Mouse (Mus musculus) cortical plate, adult 2 months (tissue): ENCODE data around the gene Syt3. TPM values are rescaled to one million over a fixed set of nuclear protein-coding genes. Genes with fewer than 3 reads are reported as not detected.

Source experiments
- H3K27ac ChIP-seq: fragments of 200-500 bp; 2 replicates; pipeline ENCODE4 v1.5.1; 2012; ENCODE audit warnings: low read length, control low read depth, inconsistent platforms; ENCODE audit not compliant: insufficient read depth
- H3K4me1 ChIP-seq: fragments of 200-500 bp; 2 replicates; pipeline ENCODE4 v1.6.1; 2011; ENCODE audit warnings: low read length; ENCODE audit not compliant: control insufficient read depth, insufficient read depth
- H3K4me3 ChIP-seq: fragments of 200-500 bp; 2 replicates; pipeline ENCODE4 v1.5.1; 2011; ENCODE audit warnings: mild to moderate bottlenecking, low read length, control low read depth; ENCODE audit not compliant: insufficient read depth
- CTCF ChIP-seq: fragments of 200-500 bp; IDR thresholded peaks from 2 replicates; pipeline ENCODE4 v1.5.1; 2011; ENCODE audit warnings: mild to moderate bottlenecking, control low read depth, low read length; ENCODE audit not compliant: insufficient read depth; ENCODE audit errors: extremely low read depth
- POLR2A ChIP-seq: fragments of 200-500 bp; IDR thresholded peaks from 2 replicates; pipeline ENCODE4 v1.6.1; 2011; ENCODE audit warnings: mild to moderate bottlenecking, low read length, control low read depth; ENCODE audit not compliant: insufficient read depth; ENCODE audit errors: extremely low read depth
- polyA plus RNA-seq: library from polyadenylated mRNA; depleted of rRNA; stranded (reverse); fragments of >200 nt; gene quantifications from 2 replicates; pipeline ENCODE4 v1.2.3, GENCODE M21; 2012

Syt3 gene
- polyA plus RNA-seq, 1 experiment, result 70.2 TPM

DNA sequence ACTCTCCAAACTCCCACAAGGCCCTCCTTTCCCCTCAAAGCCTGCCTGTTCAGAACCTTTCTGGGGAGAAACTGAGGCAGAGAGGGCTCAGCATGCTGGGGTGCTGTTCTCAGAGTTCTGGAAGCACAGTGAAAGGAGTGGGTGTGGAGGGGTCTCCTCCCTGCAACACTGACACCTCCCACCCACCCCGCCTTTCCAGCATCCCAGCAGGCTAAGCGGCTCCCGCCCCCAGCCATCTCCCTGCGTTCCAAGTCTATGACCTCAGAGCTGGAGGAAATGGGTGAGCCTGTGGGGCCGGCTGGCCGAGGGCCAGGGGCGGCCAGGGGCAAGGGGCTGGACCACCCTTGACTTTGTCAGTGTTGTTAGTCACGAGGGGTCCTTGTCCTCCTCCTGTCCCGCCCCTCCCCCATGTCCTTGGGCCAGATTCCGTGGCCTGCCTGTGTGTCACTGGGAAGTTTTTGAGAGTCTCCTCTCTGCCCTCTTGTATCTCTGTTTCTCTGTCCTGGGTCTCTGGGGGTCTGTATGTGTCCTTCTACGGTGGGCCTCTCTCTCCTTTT, 40.4 kb upstream of the Syt3 start:
- no peak for TF ChIP-seq POLR2A
- no peak for TF ChIP-seq CTCF
- Histone ChIP-seq H3K4me1 (peaks cover 11% of the 10 kb centered on the region), H3K27ac (no peak overlapping the region), H3K4me3 (no peak overlapping the region)

DNA sequence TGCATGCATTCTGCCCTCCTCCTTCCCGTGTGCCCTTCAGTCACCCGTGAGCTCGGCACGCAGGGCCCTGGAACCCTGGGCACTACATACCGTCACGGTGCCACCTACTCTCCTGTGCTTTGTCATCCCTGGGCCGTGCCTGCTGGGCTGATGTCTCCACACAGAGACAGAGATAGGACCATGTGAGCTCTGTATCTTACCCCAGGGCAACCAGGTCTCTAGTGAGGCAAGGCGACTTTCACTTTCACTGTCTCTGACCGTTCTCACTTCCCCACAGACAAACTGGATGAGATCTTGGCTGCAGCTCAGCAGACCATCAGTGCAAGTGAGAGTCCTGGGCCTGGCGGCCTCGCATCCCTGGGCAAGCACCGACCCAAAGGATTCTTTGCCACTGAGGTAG, 39.3 kb upstream of the Syt3 start:
- no peak overlapping the region for H3K4me3 ChIP-seq
- H3K4me1 ChIP-seq, result peaks cover 6% of the 10 kb centered on the region
- TF ChIP-seq CTCF (no peak), POLR2A (no peak)
- no peak overlapping the region; the same call in 1 of the 2 replicates for H3K27ac ChIP-seq

DNA sequence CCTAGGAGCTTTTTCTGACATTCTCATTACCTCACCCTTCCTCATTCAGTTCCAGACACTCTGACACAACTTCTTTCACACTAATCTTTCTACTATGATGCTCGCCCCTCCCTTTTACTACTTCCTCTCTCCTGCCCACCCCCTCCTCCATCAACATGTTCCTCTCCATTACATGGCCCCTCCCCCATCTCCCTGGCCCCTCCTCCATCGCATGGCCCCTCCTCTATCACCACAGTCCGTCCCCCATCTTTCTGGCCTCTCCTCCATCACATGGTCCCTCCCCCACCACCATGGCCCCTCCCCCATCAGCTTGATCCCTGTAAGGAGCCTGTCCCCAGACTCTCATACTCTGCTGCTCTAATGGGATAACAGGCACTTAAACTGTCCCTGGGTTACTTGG, 34.9 kb upstream of the Syt3 start:
- no peaks in the 10 kb centered on the region for H3K4me1 ChIP-seq
- no peak overlapping the region for H3K27ac ChIP-seq
- no peak overlapping the region for H3K4me3 ChIP-seq
- TF ChIP-seq POLR2A (no peak), CTCF (no peak)

DNA sequence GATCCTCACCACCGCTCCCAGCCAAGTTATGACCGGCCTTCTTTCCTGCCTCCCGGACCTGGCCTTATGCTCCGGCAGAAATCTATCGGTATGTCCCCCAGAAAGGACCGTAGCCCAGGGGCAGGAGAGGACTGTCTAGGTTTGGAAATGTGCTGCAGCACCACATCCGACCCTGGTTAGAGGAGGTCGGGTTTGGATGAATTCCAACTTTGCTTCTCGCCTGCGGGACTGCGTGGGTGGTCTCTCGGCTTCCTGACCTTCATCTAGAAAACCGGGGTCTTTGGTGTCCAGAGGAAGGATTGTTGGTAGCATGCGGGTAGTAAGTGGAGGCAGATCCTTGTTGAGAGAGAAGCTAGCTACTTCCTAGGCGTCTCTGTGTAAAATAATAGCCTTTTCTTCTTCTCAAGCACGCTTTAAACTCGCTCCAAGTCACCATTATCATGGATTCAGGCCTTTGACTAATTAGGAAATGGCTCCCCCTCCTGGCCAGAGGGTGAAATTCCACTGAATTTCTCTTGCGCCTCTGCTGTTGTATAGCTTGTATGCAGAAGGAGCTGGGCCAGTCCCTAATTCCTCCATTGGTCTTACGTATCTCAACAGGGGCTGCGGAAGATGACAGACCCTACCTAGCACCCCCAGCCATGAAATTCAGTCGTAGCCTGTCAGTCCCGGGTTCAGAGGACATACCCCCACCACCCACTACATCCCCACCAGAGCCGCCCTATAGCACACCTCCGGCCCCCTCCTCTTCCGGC, 32.8 kb upstream of the Syt3 start:
- no peaks in the 10 kb centered on the region for H3K4me1 ChIP-seq
- no peak overlapping the region for H3K4me3 ChIP-seq
- H3K27ac ChIP-seq, result no peak overlapping the region
- TF ChIP-seq POLR2A (no peak), CTCF (peak; percentile 84)

DNA sequence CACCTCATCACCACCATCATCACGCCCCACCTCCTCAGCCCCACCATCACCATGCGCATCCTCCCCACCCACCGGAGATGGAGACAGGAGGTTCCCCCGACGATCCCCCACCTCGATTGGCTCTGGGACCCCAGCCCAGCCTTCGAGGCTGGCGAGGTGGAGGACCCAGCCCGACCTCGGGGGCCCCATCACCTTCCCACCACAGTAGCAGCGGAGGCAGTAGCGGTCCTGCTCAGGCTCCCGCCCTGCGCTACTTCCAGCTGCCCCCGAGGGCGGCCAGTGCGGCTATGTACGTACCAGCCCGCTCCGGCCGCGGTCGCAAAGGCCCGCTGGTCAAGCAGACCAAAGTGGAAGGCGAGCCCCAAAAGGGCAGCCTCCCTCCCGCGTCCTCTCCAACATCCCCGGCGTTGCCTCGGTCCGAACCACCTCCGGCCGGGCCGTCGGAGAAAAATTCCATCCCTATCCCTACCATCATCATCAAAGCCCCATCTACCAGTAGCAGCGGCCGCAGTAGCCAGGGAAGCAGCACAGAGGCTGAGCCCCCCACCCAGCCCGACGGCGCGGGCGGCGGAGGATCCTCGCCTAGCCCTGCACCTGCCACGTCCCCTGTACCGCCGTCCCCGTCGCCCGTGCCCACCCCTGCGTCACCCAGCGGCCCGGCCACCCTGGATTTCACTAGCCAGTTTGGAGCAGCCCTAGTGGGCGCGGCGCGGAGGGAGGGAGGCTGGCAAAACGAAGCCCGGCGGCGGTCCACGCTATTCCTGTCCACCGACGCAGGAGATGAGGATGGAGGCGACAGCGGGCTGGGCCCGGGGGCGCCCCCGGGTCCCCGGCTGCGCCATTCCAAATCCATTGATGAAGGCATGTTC, 31.8 kb upstream of the Syt3 start:
- Histone ChIP-seq H3K4me3 (no peak overlapping the region), H3K4me1 (no peaks in the 10 kb centered on the region), H3K27ac (no peak overlapping the region; the same call in 1 of the 2 replicates)
- no peak for TF ChIP-seq CTCF
- TF ChIP-seq POLR2A, result no peak

DNA sequence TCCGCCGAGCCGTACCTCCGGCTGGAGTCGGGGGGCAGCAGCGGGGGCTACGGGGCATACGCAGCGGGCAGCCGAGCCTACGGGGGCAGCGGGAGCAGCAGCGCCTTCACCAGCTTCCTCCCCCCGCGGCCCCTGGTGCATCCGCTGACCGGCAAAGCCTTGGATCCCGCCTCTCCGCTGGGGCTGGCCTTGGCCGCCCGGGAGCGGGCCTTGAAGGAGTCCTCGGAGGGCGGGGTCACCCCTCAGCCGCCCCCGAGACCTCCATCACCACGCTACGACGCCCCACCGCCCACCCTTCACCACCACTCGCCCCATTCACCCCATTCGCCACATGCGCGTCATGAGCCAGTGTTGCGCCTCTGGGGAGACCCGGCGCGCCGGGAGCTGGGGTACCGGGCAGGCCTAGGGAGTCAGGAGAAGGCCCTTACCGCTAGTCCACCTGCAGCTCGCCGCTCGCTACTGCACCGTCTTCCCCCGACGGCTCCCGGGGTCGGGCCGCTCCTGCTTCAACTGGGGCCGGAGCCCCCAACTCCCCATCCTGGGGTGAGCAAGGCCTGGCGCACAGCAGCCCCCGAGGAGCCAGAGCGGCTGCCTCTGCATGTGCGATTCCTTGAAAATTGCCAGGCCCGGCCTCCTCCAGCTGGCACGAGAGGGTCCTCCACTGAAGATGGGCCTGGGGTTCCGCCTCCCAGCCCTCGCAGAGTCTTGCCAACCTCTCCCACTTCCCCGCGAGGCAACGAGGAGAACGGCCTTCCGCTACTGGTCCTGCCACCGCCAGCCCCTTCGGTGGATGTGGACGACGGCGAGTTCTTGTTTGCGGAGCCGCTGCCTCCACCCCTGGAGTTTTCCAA, 30.9 kb upstream of the Syt3 start:
- TF ChIP-seq POLR2A, result no peak
- TF ChIP-seq CTCF, result no peak
- H3K27ac ChIP-seq, result no peak overlapping the region
- H3K4me1 ChIP-seq, result no peaks in the 10 kb centered on the region
- no peak overlapping the region for H3K4me3 ChIP-seq

DNA sequence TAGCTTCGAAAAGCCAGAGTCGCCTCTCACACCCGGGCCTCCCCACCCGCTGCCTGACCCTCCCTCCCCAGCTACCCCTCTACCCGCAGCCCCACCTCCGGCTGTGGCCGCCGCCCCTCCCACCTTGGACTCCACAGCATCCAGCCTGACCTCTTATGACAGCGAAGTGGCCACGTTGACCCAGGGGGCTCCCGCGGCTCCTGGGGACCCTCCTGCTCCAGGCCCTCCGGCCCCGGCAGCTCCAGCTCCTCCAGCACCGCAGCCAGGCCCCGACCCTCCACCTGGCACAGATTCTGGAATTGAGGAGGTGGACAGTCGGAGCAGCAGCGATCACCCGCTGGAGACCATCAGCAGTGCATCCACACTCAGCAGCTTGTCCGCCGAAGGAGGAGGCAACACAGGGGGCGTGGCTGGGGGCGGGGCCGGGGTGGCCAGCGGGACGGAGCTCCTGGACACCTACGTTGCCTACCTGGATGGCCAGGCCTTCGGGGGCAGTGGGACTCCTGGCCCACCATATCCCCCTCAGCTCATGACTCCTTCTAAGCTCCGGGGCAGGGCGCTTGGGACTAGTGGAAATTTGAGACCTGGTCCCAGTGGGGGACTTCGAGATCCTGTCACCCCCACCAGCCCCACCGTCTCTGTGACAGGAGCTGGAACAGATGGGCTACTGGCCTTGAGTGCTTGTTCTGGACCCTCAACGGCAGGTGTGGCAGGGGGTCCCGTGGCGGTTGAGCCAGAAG, 30.1 kb upstream of the Syt3 start:
- Histone ChIP-seq H3K4me3 (no peak overlapping the region), H3K27ac (no peak overlapping the region), H3K4me1 (no peaks in the 10 kb centered on the region)
- no peak for TF ChIP-seq POLR2A
- TF ChIP-seq CTCF, result no peak

DNA sequence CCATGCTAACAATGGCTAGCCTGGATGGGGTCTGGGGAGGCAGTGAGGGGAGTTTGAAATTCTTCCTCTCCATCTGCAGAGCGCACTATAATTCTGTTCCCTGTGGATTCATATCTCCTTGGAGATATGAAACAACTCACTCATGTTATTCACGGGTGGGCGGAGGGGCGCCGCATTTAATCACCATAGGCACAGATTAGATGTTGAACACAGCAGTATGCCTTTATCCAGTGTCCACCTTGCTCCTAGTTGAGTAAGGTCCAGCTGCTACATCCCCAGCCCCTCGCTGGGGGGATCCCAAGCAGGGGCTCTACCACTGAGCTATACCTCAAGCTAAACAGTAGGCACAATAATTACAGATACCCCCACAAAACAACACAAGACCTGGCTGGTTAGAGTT, 28.5 kb upstream of the Syt3 start:
- Histone ChIP-seq H3K4me1 (peaks cover 2% of the 10 kb centered on the region; the same call in 1 of the 2 replicates), H3K4me3 (no peak overlapping the region), H3K27ac (no peak overlapping the region)
- TF ChIP-seq CTCF, result no peak
- no peak for TF ChIP-seq POLR2A

DNA sequence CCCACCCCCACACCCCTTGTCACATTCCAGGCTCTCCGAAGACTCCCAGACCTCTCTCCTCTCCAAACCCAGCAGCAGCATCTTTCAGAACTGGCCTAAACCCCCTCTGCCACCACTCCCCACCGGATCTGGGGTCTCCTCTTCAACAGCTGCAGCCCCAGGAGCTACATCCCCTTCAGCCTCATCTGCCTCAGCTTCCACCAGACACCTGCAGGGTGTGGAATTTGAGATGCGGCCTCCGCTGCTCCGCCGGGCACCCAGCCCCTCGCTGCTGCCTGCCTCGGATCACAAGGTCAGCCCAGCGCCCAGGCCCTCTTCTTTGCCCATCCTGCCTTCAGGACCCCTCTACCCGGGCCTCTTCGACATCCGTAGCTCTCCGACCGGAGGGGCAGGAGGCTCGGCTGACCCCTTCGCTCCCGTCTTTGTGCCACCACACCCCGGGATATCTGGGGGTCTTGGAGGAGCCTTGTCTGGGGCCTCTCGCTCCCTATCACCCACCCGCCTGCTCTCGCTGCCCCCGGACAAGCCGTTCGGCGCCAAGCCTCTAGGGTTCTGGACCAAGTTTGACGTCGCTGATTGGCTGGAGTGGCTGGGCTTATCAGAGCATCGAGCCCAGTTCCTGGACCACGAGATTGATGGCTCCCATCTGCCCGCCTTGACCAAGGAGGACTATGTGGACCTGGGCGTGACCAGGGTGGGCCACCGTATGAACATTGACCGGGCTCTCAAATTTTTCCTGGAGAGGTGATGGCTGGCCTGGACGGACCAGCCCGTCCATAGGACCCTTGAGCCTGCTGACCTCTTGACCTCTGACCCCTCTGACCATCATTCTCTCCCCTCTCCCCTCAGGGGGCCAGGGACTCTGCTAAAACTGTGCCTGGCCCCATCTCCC, 27.1 kb upstream of the Syt3 start:
- no peak overlapping the region for H3K4me3 ChIP-seq
- H3K4me1 ChIP-seq, result peaks cover 2% of the 10 kb centered on the region; the same call in 1 of the 2 replicates
- TF ChIP-seq POLR2A, result no peak
- no peak overlapping the region for H3K27ac ChIP-seq
